Mouse (Mus musculus) urinary bladder, postnatal 0 days (tissue): ENCODE results near the gene Atp6v0e. TPM values are rescaled to one million over a fixed set of nuclear protein-coding genes. Genes with fewer than 3 reads are reported as not detected.

Source experiments
- polyA plus RNA-seq: library from polyadenylated mRNA; unstranded; fragments of >200 nt; fragmentation: Nextera tagmentation; extraction: Ambion mirVana; gene quantifications from 2 replicates; pipeline ENCODE4 v1.2.1, GENCODE M21; 2015

The Atp6v0e gene
- 293 and 307 TPM in 2 replicates for polyA plus RNA-seq

GRCm38 (mm10) chr17:26662978-26663683 is at the start of gene Atp6v0e:
Atp6v0e (plus strand) TSS chr17:26663231.

DNA sequence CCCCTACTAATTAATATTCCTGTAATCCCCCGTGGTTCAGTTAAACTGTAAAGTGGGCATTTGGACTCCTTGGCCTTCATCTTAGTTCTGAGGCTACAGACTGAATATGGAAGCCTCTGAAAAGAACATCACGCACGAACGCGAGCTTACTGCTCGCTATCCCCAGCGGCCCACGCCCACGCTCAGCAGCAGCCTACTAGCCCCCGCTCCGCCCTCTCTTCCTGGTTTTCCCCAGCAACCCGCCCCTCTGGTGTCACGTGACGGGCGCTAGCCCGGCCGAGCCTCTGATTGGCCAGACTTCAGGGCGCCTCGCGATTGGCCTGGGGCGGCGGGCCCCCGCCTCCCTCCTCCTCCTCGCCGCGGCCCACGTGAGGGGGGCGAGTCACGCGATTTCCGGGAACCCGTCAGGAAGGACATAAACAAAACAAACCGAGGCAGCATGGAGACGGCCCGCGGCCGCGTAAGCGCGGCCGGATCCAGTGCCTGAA is 52.3 kb downstream of the Atp6v0e start, which contains the start of gene Crebrf:
TSS of gene Crebrf (plus strand) at position 380 of the 488 bp plus-strand sequence.

Other genes with a start within 250 kb of the Atp6v0e start
- 0.95 and 1.2 TPM in 2 replicates for gene Neurl1b, start 248.4 kb upstream of the Atp6v0e start, polyA plus RNA-seq
- gene Ergic1, start 101.7 kb upstream of the Atp6v0e start, polyA plus RNA-seq: 100 and 109 TPM in 2 replicates
- gene Dusp1, start 101.1 kb upstream of the Atp6v0e start, polyA plus RNA-seq: 29.8 and 32.8 TPM in 2 replicates
- 7.3 and 7.7 TPM in 2 replicates for gene Crebrf, start 52.4 kb downstream of the Atp6v0e start, polyA plus RNA-seq
- 27.5 and 32.6 TPM in 2 replicates for gene Bnip1, start 117.8 kb downstream of the Atp6v0e start, polyA plus RNA-seq
- not detected in 2 replicates for gene Nkx2-5, start 181.8 kb downstream of the Atp6v0e start, polyA plus RNA-seq